Mouse (Mus musculus) thymus, adult 2 months (tissue): ENCODE data around the gene Gm42791. TPM values are rescaled to one million over a fixed set of nuclear protein-coding genes. Genes with fewer than 3 reads are reported as not detected.

ENCODE experiments used
- DNase-seq: peaks from one replicate; pipeline ENCODE4 v3.0.0; 2021
- H3K27ac ChIP-seq: fragments of 200-500 bp; 2 replicates; pipeline ENCODE4 v1.5.1; 2012; ENCODE audit warnings: low read length, control low read depth; ENCODE audit not compliant: control insufficient read depth, insufficient read depth
- H3K27me3 ChIP-seq: fragments of 200-500 bp; 2 replicates; pipeline ENCODE4 v1.6.1; 2012; ENCODE audit warnings: mild to moderate bottlenecking, low read length, moderate library complexity, mixed read lengths; ENCODE audit not compliant: control insufficient read depth, insufficient read depth
- H3K36me3 ChIP-seq: fragments of 200-500 bp; 2 replicates; pipeline ENCODE4 v1.6.1; 2012; ENCODE audit warnings: mild to moderate bottlenecking, low read length, moderate library complexity; ENCODE audit not compliant: control insufficient read depth, insufficient read depth
- H3K4me1 ChIP-seq: fragments of 200-500 bp; replicated peaks from 2 replicates; pipeline ENCODE4 v1.6.1; 2012; ENCODE audit warnings: low read length; ENCODE audit not compliant: control insufficient read depth, insufficient read depth
- H3K4me3 ChIP-seq: fragments of 200-500 bp; 2 replicates; pipeline ENCODE4 v1.5.1; 2012; ENCODE audit warnings: mild to moderate bottlenecking, low read length, control low read depth, moderate library complexity; ENCODE audit not compliant: control insufficient read depth, insufficient read depth
- CTCF ChIP-seq: fragments of 200-500 bp; IDR thresholded peaks from 2 replicates; pipeline ENCODE4 v1.5.1; 2012; ENCODE audit warnings: mild to moderate bottlenecking, control low read depth, low read length, moderate library complexity, borderline replicate concordance; ENCODE audit not compliant: control insufficient read depth, poor library complexity, insufficient read depth; ENCODE audit errors: extremely low read depth
- POLR2A ChIP-seq: fragments of 200-500 bp; IDR thresholded peaks from 2 replicates; pipeline ENCODE4 v1.6.1; 2012; ENCODE audit warnings: mild to moderate bottlenecking, low read length, control low read depth, moderate library complexity; ENCODE audit not compliant: control insufficient read depth, poor library complexity, insufficient read depth; ENCODE audit errors: extremely low read depth
- WGBS: fragments of 180-500 bp; shearing (Covaris S2); methylation state at CpG from one replicate; pipeline ENCODE4 v1.1.7; 2018; 5-methylcytosine and 5-hydroxymethylcytosine counted together
- polyA plus RNA-seq: library from polyadenylated mRNA; depleted of rRNA; stranded (reverse); fragments of >200 nt; gene quantifications from 2 replicates; pipeline ENCODE4 v1.2.3, GENCODE M21; 2012

Gm42791 gene
- polyA plus RNA-seq, 1 experiment, result not detected

DNA sequence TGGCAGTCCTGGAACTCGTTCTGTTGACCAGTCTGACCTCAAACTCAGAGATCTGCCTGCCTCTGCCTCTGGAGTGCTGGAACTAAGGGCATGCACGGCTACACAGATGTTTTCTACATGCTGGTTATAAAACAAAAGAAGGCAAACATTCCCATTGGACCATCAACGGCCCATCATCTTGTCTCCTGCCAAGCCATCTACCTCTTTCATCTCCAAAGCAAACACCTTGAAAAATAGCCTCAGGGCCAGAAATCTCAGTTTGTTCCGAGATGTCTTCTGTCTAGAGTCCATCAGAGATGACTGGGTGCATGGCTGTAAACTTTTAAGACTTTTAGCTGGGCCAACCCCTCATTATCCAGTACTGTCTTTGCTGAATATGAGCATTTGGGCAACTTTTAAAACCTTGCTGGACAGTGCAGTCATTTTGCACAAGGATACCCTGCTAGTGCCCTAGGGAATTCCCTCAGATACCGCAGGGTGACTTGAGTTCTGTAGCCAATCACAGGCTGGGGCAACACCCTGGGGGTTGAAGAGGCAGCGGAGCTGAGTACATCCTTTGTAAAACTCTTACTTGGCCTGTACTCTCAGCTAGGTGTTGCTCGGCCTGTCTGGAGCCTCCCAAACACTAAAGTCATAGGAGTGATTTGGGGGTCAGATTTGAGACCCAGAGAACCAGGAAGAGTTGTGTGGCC, 19.0 kb upstream of the Gm42791 start:
- peak overlapping the region; percentile 93 for H3K27ac ChIP-seq
- DNase-seq, result no peak
- H3K4me1 ChIP-seq, result peaks cover 37% of the 10 kb centered on the region
- H3K4me3 ChIP-seq, result peak overlapping the region; percentile 83
- 75% methylated on average over 7 of the region's 7 CpGs for WGBS
- no peak for TF ChIP-seq POLR2A
- H3K36me3 ChIP-seq, result no peaks in the 10 kb centered on the region
- H3K27me3 ChIP-seq, result no peaks in the 10 kb centered on the region

DNA sequence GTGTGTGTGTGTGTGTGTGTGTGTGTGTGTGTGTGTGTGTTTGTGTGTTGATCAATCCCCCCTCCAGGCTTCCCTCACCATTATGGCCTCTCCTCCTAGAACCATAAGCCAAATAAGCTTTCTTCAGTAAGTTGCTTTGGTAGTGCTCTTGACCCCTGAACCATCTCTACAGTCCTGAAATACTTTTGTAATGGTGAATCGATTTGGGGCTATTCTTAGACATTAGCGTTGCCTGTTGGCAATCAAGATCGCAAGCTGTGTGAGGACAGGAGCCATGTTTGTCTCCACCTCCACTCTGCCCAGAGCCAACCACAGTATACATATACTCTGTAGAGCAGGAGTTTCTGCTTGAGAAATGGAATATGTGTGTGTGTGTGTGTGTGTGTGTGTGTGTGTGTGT, 14.2 kb upstream of the Gm42791 start:
- H3K27ac ChIP-seq, result no peak overlapping the region
- 86% methylated on average over 3 of the region's 3 CpGs for WGBS
- H3K4me3 ChIP-seq, result no peak overlapping the region
- peaks cover 41% of the 10 kb centered on the region for H3K4me1 ChIP-seq
- TF ChIP-seq CTCF (no peak), POLR2A (no peak)
- no peaks in the 10 kb centered on the region for H3K36me3 ChIP-seq
- no peaks in the 10 kb centered on the region for H3K27me3 ChIP-seq
- DNase-seq, result no peak

DNA sequence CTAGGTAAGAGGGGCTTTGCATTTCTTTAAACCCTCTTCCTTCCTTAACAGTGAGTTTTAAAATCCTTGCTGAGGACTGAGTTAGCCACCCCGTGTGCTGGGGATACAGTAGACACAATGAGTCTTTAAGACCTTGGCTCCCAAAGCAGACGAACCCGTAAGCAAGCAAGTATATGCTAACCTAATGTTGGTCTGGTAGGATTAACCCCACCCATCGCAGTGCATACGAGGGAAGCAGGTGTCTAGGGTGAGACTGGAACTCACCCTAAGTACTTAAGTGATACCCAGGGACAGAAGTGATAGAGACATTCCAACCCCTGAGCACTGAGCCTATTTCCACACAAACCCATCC, 12.3 kb upstream of the Gm42791 start:
- TF ChIP-seq CTCF, result no peak
- no peak for TF ChIP-seq POLR2A
- no peak overlapping the region for H3K4me3 ChIP-seq
- WGBS, result 28% methylated on average over 5 of the region's 5 CpGs
- H3K36me3 ChIP-seq, result no peaks in the 10 kb centered on the region
- H3K4me1 ChIP-seq, result peaks cover 41% of the 10 kb centered on the region
- no peak for DNase-seq
- no peaks in the 10 kb centered on the region for H3K27me3 ChIP-seq
- no peak overlapping the region for H3K27ac ChIP-seq

DNA sequence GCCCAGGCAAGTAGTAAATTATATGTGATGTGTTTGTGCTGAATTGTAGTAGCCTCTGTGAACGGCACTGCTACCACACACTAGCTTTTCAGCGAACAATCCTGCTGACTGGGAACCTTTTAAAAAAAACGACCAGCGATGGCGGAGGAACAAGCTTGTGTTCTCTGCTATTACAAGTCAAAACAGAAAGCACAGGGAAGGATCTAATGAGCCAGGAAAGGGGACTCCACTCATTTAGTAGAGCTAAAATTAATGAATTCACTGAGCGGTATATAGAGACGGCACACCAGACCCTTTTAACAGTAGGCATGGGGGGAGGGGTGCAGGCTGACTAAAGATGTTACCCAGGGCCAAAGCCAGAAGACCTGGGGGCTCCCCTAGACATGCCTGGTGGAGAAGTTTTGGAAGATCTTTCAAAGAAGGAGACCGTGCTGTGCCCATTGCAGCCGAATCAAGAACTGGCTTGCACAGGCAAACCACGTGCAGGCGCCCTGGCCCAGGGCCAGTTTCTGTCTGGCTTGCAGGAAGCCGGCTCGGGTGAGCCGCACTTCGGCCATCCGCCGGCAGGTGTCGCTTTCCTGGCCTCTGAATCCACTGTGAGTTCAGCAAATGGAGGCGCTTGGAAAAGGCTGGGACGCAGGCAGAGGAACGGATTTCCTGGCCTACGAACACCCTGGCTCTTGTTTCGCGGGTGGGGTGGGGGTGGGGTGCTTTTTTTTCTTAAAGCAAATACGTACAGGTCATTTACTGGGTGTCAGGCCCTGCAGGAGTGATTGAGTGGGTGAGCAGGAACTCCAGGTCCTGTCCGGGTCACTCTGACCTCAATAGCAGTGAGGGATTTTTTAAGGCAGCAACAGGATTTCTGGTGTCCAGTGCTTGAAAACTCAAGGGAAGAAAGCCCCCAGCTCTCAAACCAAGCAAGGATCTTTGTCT, 11.7 kb upstream of the Gm42791 start:
- H3K36me3 ChIP-seq, result no peaks in the 10 kb centered on the region
- peaks cover 41% of the 10 kb centered on the region for H3K4me1 ChIP-seq
- no peaks in the 10 kb centered on the region for H3K27me3 ChIP-seq
- WGBS, result 3% methylated on average over 26 of the region's 26 CpGs
- peak; percentile 59; the same call in 1 of the 2 replicates for TF ChIP-seq POLR2A
- peak; percentile 98 for TF ChIP-seq CTCF
- peak overlapping the region; percentile 26; the same call in 1 of the 2 replicates for H3K4me3 ChIP-seq
- DNase-seq, result peak; percentile 96
- H3K27ac ChIP-seq, result peak overlapping the region; percentile 69

DNA sequence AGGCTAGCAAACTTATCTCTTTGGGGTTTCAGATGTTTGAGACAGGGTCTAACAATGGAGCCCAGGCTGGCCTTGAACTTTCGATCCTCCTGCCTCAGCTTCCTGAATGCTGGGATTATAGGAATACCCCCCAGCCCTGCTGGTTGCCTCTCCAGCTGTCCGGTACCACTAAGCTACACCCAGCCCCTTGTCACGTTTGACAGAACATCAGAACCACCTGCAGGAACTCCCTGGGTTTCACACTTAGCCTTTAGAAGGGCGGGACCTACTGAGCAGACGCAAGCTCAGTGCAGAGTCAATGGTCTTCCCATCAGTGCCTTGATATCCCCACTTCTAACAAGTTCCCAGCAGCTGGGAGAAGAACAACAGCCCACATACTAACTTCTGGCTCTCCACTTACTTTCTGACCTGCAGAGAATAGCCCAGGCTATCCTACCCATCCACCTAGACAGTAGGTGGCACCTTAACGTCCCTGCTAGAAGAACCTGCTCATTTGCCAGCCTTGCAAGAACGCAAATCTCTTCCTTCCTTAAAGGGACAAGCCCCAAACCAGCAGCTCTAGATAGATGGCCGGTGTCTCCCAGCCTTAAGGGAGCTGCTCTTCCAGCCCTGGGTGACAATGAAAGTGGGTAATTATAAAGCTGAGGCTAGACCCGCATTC, 10.9 kb upstream of the Gm42791 start:
- no peak for DNase-seq

DNA sequence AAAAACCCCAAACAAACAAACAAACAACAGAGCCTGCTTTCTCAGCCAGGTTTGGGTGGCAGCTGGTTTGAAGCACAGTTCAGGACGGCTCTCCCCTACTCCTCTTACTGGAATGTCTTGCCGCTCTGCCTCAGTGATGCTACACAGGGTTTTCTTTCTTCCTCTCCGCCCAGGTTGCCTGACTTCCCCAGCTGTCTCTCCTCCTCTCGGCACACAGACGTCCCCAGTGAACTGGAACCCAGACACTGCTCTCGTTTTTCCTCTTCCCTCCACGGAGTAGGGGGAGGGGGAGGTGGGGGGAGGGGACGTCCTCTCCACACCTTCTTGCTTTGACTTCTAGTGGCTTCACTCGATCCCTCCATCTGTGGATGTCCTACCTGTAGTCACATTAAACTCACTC, 10.1 kb upstream of the Gm42791 start:
- 10% methylated on average over 9 of the region's 9 CpGs for WGBS
- Histone ChIP-seq H3K27ac (peak overlapping the region; percentile 69), H3K27me3 (no peaks in the 10 kb centered on the region), H3K4me3 (no peak overlapping the region), H3K4me1 (peaks cover 43% of the 10 kb centered on the region), H3K36me3 (no peaks in the 10 kb centered on the region)
- no peak for TF ChIP-seq POLR2A
- no peak for TF ChIP-seq CTCF
- DNase-seq, result peak; percentile 44

More for the DNA sequence above, 10.9 kb upstream of the Gm42791 start:
- Histone ChIP-seq H3K4me1 (peaks cover 41% of the 10 kb centered on the region), H3K27me3 (no peaks in the 10 kb centered on the region), H3K36me3 (no peaks in the 10 kb centered on the region), H3K27ac (peak overlapping the region; percentile 69), H3K4me3 (no peak overlapping the region)
- TF ChIP-seq POLR2A, result no peak
- WGBS, result 18% methylated on average over 9 of the region's 9 CpGs
